Mouse (Mus musculus): ENCODE results near the gene Hlx.

The Hlx gene

DNA sequence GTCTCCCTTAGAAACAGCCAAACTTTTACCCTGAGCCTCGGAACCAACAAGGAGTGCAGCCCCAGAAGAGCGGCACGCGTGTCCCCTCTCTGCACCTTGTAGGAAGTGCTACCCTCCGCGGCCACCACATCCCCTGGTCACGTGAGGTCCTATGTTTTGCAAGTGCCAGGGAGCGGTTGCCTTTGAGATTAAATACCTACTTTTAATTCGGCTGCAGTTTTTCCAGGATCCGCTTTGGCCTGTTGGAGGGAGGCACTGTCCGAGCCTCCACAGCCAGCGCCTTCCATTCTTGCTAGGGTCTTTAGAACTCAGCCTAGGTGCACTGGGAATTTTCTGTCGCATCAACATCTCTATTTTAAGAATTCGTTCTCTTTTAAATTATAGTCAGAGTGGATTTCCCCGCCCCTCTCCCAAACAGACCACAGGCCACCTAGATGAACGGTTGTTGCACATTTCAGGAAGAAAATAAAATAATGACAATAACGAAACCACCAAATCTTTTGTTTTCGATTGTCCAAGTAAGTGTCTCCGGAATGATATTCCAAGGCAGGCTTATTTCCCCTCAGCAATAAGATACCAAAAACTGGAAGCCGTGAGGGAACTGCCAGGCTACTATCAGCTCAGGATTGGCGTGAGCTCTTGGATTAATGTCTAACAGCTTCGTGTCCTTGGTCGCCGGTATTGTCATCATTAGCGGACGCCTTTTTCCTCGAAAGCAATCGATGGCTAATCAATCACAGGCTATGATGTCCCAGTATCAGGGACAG lies 1.1 kb upstream of the Hlx start:
- DNase-seq (ENCODE audit: low spot score), result no peak

- peak; percentile 17 for DNase-seq (ENCODE audit: low spot score)
Measured at GRCm38 (mm10) chr1:184731644-184732545, 524 bp downstream of the Hlx start.

DNA sequence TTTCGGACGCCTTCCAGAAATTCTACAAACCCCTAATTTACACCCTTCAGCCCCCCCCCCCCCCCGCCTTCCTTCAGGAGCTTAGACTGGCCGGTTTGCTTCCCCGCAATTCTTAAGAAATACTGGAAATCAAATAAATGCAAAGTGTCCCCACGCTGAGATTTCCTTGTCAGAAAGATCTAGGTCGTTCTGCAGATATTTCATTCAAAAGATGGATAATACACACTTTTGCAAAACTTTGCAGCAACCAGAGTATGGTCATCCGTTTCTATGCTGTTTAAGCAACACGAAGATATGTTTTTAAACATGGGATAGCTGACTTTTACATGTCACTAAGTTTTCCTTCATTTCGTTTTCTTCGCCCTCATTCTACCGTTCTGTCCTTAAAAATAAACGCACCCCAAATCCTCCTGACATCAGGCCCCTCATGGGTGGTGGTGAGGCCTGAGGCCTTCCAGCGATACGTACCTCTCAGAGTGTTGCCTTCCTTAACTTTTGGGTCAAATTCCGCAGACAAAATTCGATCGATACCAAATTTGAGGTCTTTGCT lies 1.3 kb downstream of the Hlx start:
- no peak for DNase-seq (ENCODE audit: low spot score)

DNA sequence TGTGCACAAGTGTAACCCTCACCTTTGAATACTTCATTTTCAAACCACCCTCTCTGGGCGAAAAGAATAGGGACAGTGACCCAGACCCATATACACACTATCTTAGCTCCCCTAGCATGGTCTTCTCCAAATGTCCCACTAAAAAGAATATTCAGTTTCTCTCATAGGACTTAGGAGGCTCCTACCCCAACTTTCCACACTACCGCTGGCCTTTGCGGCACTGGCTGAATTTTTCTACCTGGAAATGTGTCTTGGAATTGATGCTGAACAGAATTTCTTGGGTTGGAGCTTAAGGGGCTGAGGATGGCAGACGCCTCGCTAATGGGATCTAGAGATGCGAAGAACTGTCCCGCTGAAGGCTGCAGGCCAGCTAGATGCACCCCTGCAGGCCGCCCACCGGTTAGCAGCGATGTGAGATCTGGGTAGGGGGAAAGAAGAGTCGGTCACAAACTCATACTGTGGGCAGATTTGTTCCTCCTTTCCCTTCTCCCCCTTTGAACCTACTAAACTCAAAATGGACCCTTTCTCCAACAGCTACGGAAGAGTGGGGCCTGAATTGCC lies 1.9 kb downstream of the Hlx start:
- DNase-seq (ENCODE audit: low spot score), result no peak

- DNase-seq (ENCODE audit: low spot score), result no peak
Measured at GRCm38 (mm10) chr1:184729357-184730140, 2.9 kb downstream of the Hlx start.

DNA sequence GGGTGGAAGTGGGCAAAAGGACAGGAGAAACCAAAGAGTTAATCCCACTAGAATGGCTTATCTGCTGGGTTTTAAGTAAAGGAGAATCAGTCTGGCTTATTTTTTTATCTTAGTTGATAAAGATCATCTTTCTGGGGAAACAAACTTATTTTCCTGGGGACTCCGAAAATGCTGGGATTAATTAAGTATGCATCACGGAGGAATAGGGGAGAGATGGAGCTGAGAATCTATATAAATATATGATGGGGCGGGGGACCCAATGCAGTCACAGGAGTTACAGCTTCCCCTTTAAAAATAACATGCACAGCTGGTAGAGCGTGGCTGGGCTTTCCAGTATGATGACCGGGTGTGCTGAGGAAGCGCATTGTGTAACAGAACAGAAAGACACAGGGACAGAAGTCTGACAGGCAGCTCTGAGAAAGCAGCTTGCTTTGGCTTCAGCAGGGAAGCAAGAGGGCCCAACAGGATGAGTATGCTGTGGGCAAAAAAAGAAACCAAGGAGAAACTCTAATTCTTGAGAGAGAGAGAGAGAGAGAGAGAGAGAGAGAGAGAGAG lies 3.8 kb downstream of the Hlx start:
- no peak for DNase-seq (ENCODE audit: low spot score)

DNA sequence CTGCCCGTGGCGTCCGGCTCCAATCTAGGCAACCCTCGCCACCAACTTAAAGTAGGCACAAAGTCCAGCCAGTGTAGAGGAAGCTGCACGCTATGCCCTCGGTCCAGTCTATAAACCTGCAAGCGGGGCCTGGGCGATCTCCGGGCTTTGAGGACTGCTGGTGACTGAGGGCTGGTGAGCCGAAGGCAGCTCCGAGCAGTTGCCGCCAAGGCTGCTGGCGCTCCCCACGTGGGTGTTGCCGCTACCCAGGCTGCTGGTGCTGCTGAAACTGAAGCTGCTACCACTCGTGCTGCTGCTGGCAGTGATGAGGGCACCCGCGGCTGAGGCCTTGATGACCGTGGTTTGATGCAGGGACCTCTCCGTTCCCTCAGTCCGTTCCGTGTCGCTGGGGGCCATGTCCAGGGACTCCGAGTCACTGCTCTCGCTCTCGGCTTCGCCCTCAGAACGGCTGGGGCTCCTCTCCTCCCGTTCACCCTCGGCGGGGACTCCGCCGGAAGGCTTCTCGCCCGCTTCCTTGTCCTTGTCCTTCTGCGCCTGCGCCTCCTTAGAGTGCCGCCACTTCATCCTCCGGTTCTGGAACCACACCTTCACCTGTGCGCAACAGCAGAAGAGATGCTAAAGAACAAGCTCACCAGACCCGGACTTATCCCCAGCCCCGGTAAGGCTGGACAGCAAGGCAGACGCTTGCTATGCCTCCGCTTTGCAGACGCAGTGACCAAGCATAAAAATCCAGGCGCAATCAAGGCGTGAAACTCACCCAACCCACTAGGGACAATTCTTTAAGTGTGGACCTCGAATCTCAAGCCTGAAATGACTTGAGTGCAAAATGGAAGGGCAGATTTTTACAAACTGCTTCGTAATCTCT lies 4.8 kb downstream of the Hlx start:
- DNase-seq (ENCODE audit: low spot score), result no peak

DNA sequence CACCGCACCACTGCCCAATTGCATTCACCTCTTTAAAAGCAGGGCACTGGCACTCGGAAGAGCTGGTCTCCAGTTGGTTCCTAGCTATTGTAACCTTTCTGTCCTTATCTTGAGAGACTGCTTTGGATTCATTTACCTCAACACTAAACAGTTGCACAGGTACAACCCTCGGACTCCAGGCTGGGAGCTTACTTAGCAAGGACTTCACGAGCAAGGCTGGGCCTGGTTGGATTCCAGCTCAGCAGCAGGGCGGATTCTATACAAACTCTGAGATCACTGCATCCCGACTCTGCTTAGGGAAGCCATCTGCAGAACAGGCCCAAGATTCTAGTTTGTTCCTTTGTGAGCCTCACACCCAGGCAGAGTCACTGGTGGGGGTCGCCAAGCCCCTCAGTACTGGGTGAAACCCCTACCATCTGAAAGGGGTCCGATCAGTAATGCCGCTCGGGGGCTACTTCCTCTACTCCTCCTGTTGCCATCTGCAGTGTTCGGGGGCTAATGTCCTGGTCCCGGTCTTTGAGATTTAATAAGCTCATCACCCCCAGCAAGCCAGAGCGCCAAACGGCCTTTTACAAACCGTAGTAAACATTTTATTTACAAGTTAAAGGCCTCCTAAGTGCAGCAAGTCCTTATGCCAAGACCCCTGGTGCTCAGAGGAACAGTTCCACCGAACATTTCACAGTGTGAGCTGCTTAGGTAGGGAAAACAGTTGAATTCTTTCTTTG lies 5.7 kb downstream of the Hlx start:
- DNase-seq (ENCODE audit: low spot score), result no peak

DNA sequence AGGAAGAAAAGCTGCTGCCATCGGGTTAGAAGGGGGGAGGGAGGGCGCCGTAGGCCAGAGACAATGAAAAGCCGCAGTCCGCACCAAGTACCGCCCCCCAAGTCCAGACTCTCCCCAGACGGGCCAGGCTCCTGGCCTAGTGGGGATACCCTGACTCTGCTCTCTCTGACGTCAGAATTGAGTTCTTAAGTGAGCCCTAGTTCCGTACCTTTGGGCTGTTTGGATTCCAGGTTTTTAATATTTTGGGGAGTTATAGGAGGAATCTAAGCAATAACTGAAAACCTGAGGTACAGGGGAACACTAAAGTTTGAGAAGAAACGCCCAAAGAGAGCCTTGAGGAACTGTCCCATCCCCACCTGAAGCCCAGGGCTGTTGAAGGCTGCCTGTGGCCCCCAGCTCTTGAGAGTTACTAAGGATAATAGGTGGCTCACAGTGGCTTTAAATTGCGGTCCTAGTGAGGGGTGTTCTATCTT lies 7.1 kb downstream of the Hlx start:
- DNase-seq (ENCODE audit: low spot score), result no peak

DNA sequence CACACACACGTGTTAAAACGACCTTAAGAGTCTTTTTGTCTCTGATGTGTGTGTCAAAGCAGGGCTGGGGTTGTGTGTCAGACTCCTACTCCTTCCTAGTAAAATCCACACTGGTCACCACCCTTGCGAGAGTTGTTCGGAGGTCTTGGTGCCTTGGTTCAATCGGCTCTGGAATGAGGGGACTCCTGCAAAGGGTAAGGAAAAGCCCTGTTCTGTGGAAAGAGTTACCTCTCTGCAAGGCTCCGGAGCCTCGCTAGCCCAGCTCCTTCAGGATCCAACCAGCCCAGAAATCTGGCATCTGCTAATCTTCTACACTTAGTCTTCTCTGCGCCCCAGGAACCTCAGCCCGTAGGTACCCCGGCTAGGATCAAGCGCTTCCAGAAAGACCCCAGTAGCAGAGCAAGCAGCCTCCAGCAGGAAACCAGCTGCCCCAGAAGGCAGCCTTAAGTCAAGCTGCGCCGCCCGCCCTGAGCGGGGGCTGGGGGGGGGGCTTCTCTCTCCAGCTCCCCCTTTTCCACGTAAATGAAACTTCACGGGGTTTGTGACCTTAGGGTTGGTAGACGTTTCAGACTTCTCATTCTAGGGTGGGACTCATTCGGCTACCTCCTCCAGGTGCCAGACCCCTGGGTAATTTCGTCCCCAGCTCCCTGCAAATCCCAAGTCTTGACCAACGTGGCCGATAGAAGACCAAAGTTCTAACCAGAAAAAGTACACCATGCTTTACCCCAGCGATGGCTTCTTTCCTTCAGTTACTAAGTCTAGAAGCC lies 7.7 kb downstream of the Hlx start:
- DNase-seq (ENCODE audit: low spot score), result no peak

DNA sequence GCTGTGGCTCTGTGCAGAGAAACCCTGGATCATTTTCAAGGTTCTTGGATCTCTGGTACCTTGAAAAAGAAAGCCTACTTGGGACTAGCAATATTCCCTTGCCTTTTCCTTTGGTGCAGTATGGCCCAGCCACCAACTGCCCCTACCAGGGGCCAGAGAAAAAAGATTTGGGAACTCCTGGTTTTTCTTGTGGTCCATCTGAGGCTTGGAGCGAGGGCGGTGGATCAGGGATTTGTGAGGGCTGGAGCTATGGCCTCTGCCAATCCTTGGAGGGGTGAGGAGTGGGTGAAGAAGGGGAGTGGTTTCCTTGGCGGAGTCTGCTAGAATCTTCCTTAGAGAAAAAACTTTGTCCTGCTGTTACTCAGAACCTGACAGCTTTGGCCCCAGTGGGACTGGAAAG lies 8.5 kb downstream of the Hlx start:
- no peak for DNase-seq (ENCODE audit: low spot score)

DNA sequence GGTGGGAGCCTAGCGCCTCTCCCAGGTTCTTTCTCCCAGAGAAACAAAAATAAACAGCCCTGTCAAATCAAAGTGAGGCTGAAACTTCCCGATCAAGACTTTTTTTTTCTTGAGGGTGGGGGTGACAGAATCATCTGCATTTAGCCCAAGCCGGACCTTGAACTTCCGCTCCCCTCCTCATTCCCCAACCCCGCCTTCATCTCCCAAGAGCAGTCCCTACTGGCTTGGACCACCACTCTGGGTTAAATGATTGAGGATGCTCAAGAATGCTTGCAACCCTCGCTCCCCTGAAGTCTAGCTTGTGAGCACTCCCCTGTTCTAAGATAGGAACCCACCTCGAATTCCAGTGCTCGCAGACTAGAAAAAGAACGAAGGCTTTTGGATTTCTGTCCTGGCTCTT lies 11.3 kb downstream of the Hlx start:
- no peak for DNase-seq (ENCODE audit: low spot score)

DNA sequence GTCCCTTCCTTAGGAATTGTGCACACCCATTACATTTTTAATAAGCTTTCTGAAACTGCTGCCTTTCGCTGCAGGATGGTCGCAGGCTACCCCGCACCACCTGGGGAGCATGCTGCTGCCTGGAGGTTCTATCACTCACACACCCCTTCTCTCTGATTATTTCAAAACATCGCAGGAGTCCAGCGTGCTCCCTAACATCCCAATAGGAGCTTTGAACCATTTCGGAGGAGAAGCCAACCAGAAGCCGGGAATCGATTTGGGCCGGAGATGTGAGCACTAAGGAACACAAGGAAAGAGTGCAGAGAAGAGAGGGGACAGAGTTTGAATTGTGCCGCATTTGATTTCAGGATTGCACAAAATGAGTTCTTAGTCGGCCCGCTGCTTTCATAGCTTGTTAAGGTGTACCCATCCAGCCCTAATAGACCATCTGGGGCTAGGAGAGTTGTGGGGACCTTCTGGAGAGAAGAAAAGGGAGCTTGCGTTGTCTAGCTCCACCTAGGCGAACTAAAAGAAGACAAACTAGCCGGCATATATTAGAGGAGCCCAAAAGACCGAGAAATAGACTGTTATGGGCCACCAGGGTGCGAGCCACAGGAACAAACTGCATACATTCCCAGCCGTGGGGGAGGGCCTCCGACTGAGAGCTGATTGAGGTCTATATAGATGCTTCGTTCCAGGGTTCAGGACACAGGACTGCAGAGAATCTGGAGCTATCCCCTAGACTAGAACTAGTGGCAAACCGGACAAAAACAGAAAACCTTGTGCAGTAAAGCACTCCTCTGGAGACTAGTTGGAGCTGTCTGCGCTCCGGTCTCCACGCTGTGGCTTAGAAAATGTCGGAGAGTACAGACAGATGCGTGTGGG lies 12.0 kb downstream of the Hlx start:
- no peak for DNase-seq (ENCODE audit: low spot score)

GRCm38 (mm10) chr1:184718261-184719120 lies 13.9 kb downstream of the Hlx start:
- no peak for DNase-seq (ENCODE audit: low spot score)

- no peak for DNase-seq (ENCODE audit: low spot score)
Measured at GRCm38 (mm10) chr1:184717691-184718200, 14.7 kb downstream of the Hlx start.

DNA sequence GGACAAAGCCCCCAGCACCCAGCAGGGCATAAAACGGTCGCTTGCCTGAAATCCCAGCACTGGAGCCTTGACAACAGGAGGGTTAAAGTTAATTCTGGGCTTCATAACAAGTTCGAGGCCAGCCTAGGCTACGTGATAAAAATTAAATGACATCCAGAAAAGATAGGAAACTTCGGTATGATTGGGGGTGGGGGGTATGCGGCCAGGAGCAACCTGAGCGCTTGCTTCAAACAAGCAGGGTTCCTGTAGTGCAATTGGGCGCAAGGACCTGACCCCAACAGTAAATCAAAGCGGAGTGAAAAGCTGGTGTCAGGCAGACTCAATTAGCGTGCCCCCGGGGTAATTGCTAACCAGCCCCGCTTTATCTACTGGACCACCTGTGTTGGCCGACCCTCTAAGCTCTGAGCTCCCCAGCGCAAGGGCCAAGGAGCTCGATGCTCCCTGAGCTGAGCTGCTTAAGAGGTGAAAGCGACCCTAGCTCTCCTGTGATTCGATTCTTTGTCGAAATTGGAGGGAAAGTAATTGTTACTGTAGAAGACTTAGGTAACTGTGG lies 15.3 kb downstream of the Hlx start:
- DNase-seq (ENCODE audit: low spot score), result no peak

All from layer of hippocampus, adult 11-12 months (tissue).